ENCODE assay signal across 28 mouse cellular contexts in the genomic region with DNA sequence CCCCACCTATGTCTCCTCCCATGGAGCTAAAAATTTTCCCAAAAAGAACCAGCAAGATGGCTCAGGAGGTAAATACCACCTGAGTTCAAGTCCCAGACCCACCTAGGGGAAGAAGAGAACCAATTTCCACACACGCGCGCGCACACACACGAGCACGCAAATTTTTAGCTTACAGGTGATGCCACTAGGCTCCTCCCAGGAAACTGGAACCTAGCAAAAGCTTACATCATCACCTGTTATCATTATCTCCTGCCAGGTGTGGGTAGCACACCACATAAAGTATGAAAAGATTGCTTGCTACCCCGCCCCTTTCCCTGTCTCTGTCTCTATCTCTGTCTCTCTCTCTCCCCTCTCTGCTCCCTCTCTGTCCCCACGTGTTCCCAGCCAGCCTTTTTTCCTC. TPM values are rescaled to one million over a fixed set of nuclear protein-coding genes. Genes with fewer than 3 reads are reported as not detected.
"Had no signal": no experiment of that assay in that cellular context is flagged by ENCODE, and none has a peak within 500 bp of the region (broad histone marks: within the 10 kb centered on the region; RNA-seq: fewer than 3 reads in every experiment).

No protein-coding gene starts in this region.

- DNase-seq: gastrocnemius, postnatal 14 days; gastrocnemius, postnatal 36 days; heart, adult 18-20 months; heart, postnatal 10 days; heart, postnatal 36 days; kidney, adult 11 months; kidney, adult 2 months; kidney, adult 9 months; kidney, postnatal 14 days; kidney, postnatal 36 days; layer of hippocampus, adult 9-11 months; layer of hippocampus, postnatal 36 days; left cerebral cortex, postnatal 4 days had no signal

- ATAC-seq: hindbrain, embryonic 16.5 days; intestine, embryonic 16.5 days; liver, embryonic 12.5 days had no signal

- H3K36me3 ChIP-seq: heart, embryonic 10.5 days; heart, embryonic 12.5 days; kidney, embryonic 15.5 days; limb, embryonic 13.5 days; limb, embryonic 15.5 days; liver, embryonic 12.5 days had no signal

- H3K4me3 ChIP-seq: heart, embryonic 10.5 days; heart, embryonic 12.5 days; kidney, embryonic 15.5 days; limb, embryonic 13.5 days; limb, embryonic 15.5 days; liver, embryonic 12.5 days had no signal

- H3K27ac ChIP-seq: heart, embryonic 10.5 days; hindbrain, embryonic 14.5 days; kidney, embryonic 15.5 days; kidney, postnatal 0 days; limb, embryonic 13.5 days; limb, embryonic 15.5 days; liver, embryonic 12.5 days; liver, embryonic 14.5 days had no signal

- H3K27me3 ChIP-seq: kidney, embryonic 15.5 days; limb, embryonic 13.5 days; limb, embryonic 15.5 days had no signal

RNA-seq across cellular contexts. Expression of a gene that starts 10.4 kb away (rescaled TPM):
- polyA plus RNA-seq: heart, embryonic 10.5 days; heart, embryonic 12.5 days; heart, embryonic 14.5 days; heart, embryonic 16.5 days; intestine, embryonic 14.5 days; intestine, embryonic 16.5 days; kidney, embryonic 15.5 days; liver, adult 2 months; liver, embryonic 12.5 days; liver, embryonic 14.5 days had no signal
